Mouse (Mus musculus): ENCODE data around the gene Paics. TPM values are rescaled to one million over a fixed set of nuclear protein-coding genes. Genes with fewer than 3 reads are reported as not detected.
"Not testable (repeated sequence)": the region's sequence is repeated elsewhere in the genome, so short reads cannot be mapped to it uniquely, and the experiment has no call there.

The Paics gene
- polyA plus RNA-seq (2015; fragmentation: Nextera tagmentation; extraction: Ambion mirVana) = 213 and 233 TPM in 2 replicates

DNA sequence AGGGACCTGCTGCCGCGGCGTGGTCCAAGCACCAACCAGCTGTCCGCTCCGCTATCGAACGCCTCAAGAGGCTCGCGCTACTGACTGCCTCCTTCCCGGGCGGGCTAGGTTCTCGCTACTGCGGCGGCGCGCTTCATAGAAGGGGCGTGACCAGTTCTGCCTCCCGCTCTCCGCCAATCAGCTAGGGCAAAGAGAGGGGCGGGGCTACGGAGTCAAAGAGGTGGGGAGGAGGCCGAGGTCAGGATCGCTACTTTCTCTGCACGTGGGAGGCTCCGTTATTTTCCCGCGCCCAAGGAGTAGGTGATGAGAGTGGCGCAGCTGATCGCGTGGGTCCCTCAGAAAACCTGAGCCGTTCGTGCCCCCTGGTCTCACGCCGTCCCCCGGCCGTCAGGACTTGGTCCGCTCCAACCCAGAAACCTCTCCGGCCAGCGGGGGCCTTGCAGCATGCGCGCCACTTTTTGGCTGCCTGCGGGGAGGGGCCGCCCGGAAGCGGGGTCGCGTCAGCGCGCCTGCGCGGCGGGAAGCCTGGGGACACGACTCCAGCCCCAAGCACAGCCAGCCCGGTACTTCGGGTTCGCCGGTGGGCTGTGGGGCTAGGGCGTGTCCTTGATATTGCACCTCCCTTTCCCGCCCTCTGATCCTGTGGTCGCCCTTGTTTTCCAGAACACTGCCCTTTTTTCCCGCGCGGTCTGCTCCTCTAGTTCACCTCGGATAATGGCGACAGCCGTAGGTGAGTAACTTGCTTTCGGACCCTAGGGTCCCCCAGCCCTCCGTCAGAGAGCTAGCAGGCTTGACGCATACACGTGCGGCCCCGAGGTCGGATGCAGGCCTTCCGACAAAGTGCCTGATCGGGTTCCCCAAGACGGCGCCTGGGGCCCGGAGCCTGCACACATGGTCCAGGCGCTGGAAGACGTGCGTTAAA lies at the start of gene Paics, which contains the start of gene Ppat:
TSS of gene Paics (plus strand) at position 202 of the 922 bp plus-strand sequence.
TSS of gene Ppat (minus strand) at position 473 of the 922 bp plus-strand sequence.
- WGBS = 0% methylated on average over 78 of the region's 81 CpGs
- peak within 1 kb of the TSS; percentile 88 for H3K27ac ChIP-seq (ENCODE audit: low read length)
- H3K9ac ChIP-seq (replicated peaks; ENCODE audit: low read depth, low read length) = peak within 1 kb of the TSS; percentile 70
- peaks cover 19% of the 10 kb centered on the region for H3K4me1 ChIP-seq (replicated peaks; ENCODE audit: control insufficient read depth, insufficient read depth, low read length)
- H3K4me2 ChIP-seq (ENCODE audit: low read length) = peak within 1 kb of the TSS; percentile 90
- no peaks in the 10 kb centered on the region for H3K27me3 ChIP-seq (replicated peaks; ENCODE audit: control insufficient read depth, insufficient read depth, low read length)
- H3K36me3 ChIP-seq (ENCODE audit: control insufficient read depth, insufficient read depth) = no peaks in the 10 kb centered on the region
- H3K9me3 ChIP-seq (ENCODE audit: control insufficient read depth, low read length) = no peaks in the 10 kb centered on the region
- peak; percentile 97 for ATAC-seq
- H3K4me3 ChIP-seq (replicated peaks; ENCODE audit: low read length) = peak within 1 kb of the TSS; percentile 85

DNA sequence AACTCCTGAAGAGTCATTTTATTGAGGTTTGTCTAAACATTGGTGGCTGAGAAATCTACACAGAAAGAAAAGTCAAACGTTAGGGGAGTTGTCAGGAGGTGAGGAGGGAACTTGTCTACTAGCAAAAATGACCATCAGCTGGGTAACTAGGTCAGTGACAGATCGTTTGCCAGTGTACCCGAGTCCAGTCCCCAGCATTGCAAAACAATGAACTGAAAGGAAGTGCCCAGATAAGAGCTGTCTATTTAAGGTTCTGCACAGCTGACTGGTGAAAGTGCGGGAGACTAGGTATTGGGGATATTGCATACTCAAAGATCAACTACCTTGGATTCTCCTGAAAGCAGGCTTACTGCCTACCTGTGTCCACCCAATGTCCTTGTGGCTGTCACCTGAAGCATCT lies 49.0 kb upstream of the Paics start:
- Histone ChIP-seq H3K27ac (ENCODE audit: low read length) (no peak overlapping the region), H3K9me3 (ENCODE audit: control insufficient read depth, low read length) (no peaks in the 10 kb centered on the region), H3K9ac (replicated peaks; ENCODE audit: low read depth, low read length) (no peak overlapping the region), H3K27me3 (replicated peaks; ENCODE audit: control insufficient read depth, insufficient read depth, low read length) (no peaks in the 10 kb centered on the region), H3K4me2 (ENCODE audit: low read length) (no peak overlapping the region), H3K4me1 (replicated peaks; ENCODE audit: control insufficient read depth, insufficient read depth, low read length) (peaks cover 7% of the 10 kb centered on the region), H3K36me3 (ENCODE audit: control insufficient read depth, insufficient read depth) (no peaks in the 10 kb centered on the region), H3K4me3 (replicated peaks; ENCODE audit: low read length) (no peak overlapping the region)
- ATAC-seq = no peak
- 87% methylated on average over 4 of the region's 4 CpGs for WGBS

DNA sequence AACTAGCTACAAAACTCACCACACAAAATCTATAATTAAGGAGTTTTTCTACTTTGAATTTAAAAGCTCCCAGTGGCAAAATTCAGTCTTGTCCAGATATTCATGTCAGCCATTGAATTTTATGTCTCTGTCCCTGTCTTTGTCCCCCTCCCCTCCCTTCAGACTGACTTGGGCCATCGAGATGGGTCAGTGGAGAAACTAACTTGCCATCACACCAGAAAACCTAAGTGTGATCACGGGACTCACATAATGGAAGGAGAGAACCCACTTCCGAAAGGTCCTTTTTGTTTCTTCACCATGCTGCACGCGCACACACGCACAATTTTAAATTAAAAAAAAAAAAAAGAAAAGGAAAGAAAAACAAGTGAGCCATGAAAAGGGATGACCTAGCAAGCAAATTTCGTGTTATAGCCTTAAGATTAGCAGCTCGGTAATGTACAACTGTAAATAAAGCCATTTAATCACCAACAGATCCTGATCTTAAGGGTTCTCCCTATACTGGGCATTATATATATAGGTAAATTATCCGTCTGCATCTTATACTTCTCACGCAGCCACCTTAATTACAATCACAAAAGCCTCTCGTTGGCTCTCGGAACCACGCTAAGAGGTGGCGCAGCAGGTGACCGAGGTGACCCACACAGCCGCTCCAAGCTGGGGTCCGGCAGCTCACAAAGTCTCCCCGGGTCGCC lies 46.2 kb upstream of the Paics start:
- Histone ChIP-seq H3K36me3 (ENCODE audit: control insufficient read depth, insufficient read depth) (no peaks in the 10 kb centered on the region), H3K27ac (ENCODE audit: low read length) (peak overlapping the region; percentile 88), H3K4me3 (replicated peaks; ENCODE audit: low read length) (peak overlapping the region; percentile 89), H3K9me3 (ENCODE audit: control insufficient read depth, low read length) (no peaks in the 10 kb centered on the region), H3K27me3 (replicated peaks; ENCODE audit: control insufficient read depth, insufficient read depth, low read length) (no peaks in the 10 kb centered on the region), H3K4me1 (replicated peaks; ENCODE audit: control insufficient read depth, insufficient read depth, low read length) (peaks cover 7% of the 10 kb centered on the region), H3K9ac (replicated peaks; ENCODE audit: low read depth, low read length) (peak overlapping the region; percentile 87), H3K4me2 (ENCODE audit: low read length) (peak overlapping the region; percentile 54)
- 2% methylated on average over 19 of the region's 19 CpGs for WGBS
- ATAC-seq = peak; percentile 61

DNA sequence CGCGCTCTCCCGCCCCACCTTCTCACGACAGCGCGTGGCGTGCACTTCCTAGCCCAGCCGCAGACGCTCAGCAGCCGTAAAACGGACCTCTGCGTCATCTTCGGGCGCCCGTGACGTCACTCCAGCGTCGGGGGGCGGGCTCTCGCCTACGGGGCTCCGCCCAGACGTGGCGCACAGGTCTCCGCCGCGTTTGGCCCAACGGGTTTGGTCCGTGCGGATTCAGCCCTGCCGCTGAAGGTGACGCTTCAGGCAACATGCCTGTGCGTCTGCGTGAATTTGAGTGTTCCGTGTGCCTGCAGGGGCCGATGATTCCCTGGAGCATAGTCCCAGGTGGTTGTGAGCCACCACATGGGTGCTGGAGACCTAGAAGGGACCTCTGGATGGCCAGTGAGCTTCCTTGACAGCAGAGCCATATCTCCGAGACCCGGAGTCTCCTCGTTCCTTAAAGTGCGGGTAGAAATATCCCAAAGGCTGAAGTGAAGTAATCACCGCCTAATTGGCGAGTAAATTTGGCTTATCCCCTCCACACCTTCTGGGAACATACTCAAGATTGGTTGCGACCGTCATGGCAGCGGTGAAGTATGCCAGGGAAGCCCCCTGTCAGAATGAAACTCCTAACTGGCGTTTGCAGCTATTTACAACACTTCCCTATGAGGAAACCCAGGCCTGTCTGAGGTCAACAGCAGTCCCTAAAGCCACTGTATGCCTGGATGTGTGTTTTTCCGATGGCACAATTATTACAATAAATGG lies 45.5 kb upstream of the Paics start, which contains the start of gene Aasdh:
TSS of gene Aasdh (minus strand) at position 110 of the 750 bp plus-strand sequence.
- Histone ChIP-seq H3K27ac (ENCODE audit: low read length) (peak within 1 kb of the TSS; percentile 88), H3K27me3 (replicated peaks; ENCODE audit: control insufficient read depth, insufficient read depth, low read length) (no peaks in the 10 kb centered on the region), H3K4me3 (replicated peaks; ENCODE audit: low read length) (peak within 1 kb of the TSS; percentile 89), H3K4me1 (replicated peaks; ENCODE audit: control insufficient read depth, insufficient read depth, low read length) (peaks cover 7% of the 10 kb centered on the region), H3K9ac (replicated peaks; ENCODE audit: low read depth, low read length) (peak within 1 kb of the TSS; percentile 87), H3K9me3 (ENCODE audit: control insufficient read depth, low read length) (no peaks in the 10 kb centered on the region), H3K4me2 (ENCODE audit: low read length) (peak within 1 kb of the TSS; percentile 77), H3K36me3 (ENCODE audit: control insufficient read depth, insufficient read depth) (no peaks in the 10 kb centered on the region)
- WGBS = under 1% methylated on average over 47 of the region's 47 CpGs
- ATAC-seq = peak; percentile 99

DNA sequence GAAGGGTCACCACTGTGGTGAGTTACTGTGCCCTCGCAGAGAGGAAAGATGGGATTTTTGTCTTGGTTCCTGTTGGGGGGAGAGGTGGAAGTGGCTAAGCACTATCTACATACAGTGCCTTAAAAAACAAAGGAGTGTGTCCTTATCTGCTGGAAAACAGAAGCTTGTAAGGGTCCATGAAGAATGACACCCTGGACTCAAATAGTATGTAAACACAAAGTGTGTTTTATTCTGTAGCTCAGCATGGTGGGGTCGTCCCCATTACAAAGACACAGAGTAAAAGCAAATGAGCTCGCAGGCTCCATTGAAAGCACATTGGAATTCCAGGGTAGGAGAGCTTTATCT lies 45.0 kb upstream of the Paics start:
- no peak for ATAC-seq

DNA sequence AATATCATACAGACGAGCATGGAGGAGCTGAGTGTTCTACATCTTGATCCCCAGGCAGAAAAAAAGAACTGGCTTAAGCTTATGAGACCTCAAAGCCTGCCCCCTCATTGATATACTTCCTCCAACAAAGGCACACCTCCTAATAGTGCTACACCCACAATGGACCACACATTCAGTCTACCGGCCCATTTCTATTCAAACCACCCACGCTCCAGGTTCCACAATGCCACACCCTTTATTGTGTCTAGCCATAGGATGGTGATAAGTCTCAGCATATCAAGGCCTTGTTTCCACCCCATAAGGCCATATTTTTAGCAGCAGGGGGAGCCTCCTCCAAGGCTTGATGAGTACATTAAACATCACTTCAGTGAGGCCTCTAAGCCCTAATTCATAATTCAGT lies 40.3 kb upstream of the Paics start:
- H3K4me2 ChIP-seq (ENCODE audit: low read length) = no peak overlapping the region
- no peak for ATAC-seq
- H3K27me3 ChIP-seq (replicated peaks; ENCODE audit: control insufficient read depth, insufficient read depth, low read length) = no peaks in the 10 kb centered on the region
- no peak overlapping the region for H3K4me3 ChIP-seq (replicated peaks; ENCODE audit: low read length)
- H3K4me1 ChIP-seq (replicated peaks; ENCODE audit: control insufficient read depth, insufficient read depth, low read length) = peaks cover 2% of the 10 kb centered on the region; the same call in 1 of the 2 replicates
- no peaks in the 10 kb centered on the region; the same call in 1 of the 2 replicates for H3K36me3 ChIP-seq (ENCODE audit: control insufficient read depth, insufficient read depth)
- 81% methylated on average over 3 of the region's 3 CpGs for WGBS
- H3K9me3 ChIP-seq (ENCODE audit: control insufficient read depth, low read length) = no peaks in the 10 kb centered on the region
- no peak overlapping the region for H3K9ac ChIP-seq (replicated peaks; ENCODE audit: low read depth, low read length)
- H3K27ac ChIP-seq (ENCODE audit: low read length) = no peak overlapping the region

More for the DNA sequence above, 45.0 kb upstream of the Paics start:
- H3K36me3 ChIP-seq (ENCODE audit: control insufficient read depth, insufficient read depth) = no peaks in the 10 kb centered on the region
- no peaks in the 10 kb centered on the region for H3K9me3 ChIP-seq (ENCODE audit: control insufficient read depth, low read length)
- H3K4me3 ChIP-seq (replicated peaks; ENCODE audit: low read length) = peak overlapping the region; percentile 89
- peaks cover 7% of the 10 kb centered on the region for H3K4me1 ChIP-seq (replicated peaks; ENCODE audit: control insufficient read depth, insufficient read depth, low read length)
- peak overlapping the region; percentile 77 for H3K4me2 ChIP-seq (ENCODE audit: low read length)
- H3K27me3 ChIP-seq (replicated peaks; ENCODE audit: control insufficient read depth, insufficient read depth, low read length) = no peaks in the 10 kb centered on the region
- 29% methylated on average over 3 of the region's 3 CpGs for WGBS
- H3K9ac ChIP-seq (replicated peaks; ENCODE audit: low read depth, low read length) = no peak overlapping the region; the same call in 1 of the 2 replicates
- peak overlapping the region; percentile 88; the same call in 1 of the 2 replicates for H3K27ac ChIP-seq (ENCODE audit: low read length)

DNA sequence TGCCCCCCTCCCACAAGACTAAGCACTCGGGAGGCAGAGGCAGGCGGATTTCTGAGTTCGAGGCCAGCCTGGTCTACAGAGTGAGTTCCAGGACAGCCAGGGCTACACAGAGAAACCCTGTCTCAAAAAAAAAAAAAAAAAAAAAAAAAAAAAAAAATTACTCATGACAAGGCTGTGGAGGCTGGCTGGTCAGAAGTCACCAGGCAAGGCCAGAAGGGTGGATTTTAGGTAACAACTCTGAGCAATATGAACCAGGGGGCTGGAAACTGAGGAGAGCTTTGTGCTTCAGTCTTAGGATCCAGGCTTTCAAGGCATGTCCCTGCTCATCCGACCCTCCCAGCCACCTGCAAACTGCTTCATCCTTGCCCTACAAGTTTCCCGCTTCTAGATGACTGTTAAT lies 38.6 kb upstream of the Paics start:
- not testable (repeated sequence) for H3K9ac ChIP-seq (replicated peaks; ENCODE audit: low read depth, low read length); ATAC-seq; H3K27ac ChIP-seq (ENCODE audit: low read length); H3K27me3 ChIP-seq (replicated peaks; ENCODE audit: control insufficient read depth, insufficient read depth, low read length); H3K4me3 ChIP-seq (replicated peaks; ENCODE audit: low read length); H3K4me1 ChIP-seq (replicated peaks; ENCODE audit: control insufficient read depth, insufficient read depth, low read length); H3K4me2 ChIP-seq (ENCODE audit: low read length); H3K36me3 ChIP-seq (ENCODE audit: control insufficient read depth, insufficient read depth); H3K9me3 ChIP-seq (ENCODE audit: control insufficient read depth, low read length)
- WGBS = 93% methylated on average over 5 of the region's 5 CpGs

DNA sequence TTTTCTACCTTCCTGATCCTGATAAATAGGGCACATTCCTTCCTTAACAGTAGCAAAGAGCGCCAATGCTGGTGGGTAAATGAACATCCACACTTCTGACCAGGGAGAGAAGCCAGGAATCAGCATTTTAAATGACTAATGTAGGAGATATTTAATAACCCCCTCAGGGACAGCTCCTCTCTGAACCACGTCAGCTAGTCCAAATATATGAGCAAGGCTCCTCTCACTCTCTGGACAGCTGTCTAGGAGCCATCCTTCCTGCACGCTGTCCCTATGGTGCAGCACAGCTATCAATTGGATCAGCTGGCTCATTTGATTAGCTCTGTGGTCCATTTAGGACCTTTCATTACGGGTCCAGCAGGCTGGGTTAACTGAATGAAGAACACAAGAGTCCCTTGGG lies 28.3 kb upstream of the Paics start:
- H3K27ac ChIP-seq (ENCODE audit: low read length) = no peak overlapping the region
- H3K27me3 ChIP-seq (replicated peaks; ENCODE audit: control insufficient read depth, insufficient read depth, low read length) = no peaks in the 10 kb centered on the region
- no peak overlapping the region for H3K4me3 ChIP-seq (replicated peaks; ENCODE audit: low read length)
- H3K9me3 ChIP-seq (ENCODE audit: control insufficient read depth, low read length) = peaks cover 3% of the 10 kb centered on the region
- H3K9ac ChIP-seq (replicated peaks; ENCODE audit: low read depth, low read length) = no peak overlapping the region
- H3K4me2 ChIP-seq (ENCODE audit: low read length) = no peak overlapping the region
- H3K36me3 ChIP-seq (ENCODE audit: control insufficient read depth, insufficient read depth) = peaks cover 23% of the 10 kb centered on the region
- no peaks in the 10 kb centered on the region for H3K4me1 ChIP-seq (replicated peaks; ENCODE audit: control insufficient read depth, insufficient read depth, low read length)
- ATAC-seq = no peak
- 95% methylated on average over 4 of the region's 4 CpGs for WGBS

Data from forebrain, embryonic 16.5 days (tissue).